Mouse (Mus musculus) E14TG2a.4 (cell line): ENCODE measurements around the gene Rpl18.

ENCODE experiments used
- H3K27me3 ChIP-seq: 2 replicates; pipeline ENCODE4 v1.6.1; 2014; ENCODE audit warnings: low read length, control low read depth; ENCODE audit not compliant: insufficient read depth
- H3K36me3 ChIP-seq: 2 replicates; pipeline ENCODE4 v1.6.1; 2014; ENCODE audit warnings: low read length, control low read depth; ENCODE audit not compliant: insufficient read depth
- H3K4me1 ChIP-seq: replicated peaks from 2 replicates; pipeline ENCODE4 v1.6.1; 2014; ENCODE audit warnings: low read depth, low read length, control low read depth
- H3K4me3 ChIP-seq: replicated peaks from 2 replicates; pipeline ENCODE4 v1.5.1; 2014; ENCODE audit warnings: mild to moderate bottlenecking, low read length
- H3K9me3 ChIP-seq: 2 replicates; pipeline ENCODE4 v1.6.1; 2014; ENCODE audit warnings: low read length, control low read depth
- CTCF ChIP-seq: conservative IDR thresholded peaks from 2 replicates; pipeline ENCODE4 v1.5.1; 2014; ENCODE audit warnings: low read length
- NANOG ChIP-seq: IDR thresholded peaks from 2 replicates; pipeline ENCODE4 v1.6.1; 2014; ENCODE audit warnings: borderline replicate concordance, low read length, mixed read lengths
- POU5F1 ChIP-seq: IDR thresholded peaks from 2 replicates; pipeline ENCODE4 v1.6.1; 2014; ENCODE audit warnings: low read length, borderline replicate concordance

The Rpl18 gene

DNA sequence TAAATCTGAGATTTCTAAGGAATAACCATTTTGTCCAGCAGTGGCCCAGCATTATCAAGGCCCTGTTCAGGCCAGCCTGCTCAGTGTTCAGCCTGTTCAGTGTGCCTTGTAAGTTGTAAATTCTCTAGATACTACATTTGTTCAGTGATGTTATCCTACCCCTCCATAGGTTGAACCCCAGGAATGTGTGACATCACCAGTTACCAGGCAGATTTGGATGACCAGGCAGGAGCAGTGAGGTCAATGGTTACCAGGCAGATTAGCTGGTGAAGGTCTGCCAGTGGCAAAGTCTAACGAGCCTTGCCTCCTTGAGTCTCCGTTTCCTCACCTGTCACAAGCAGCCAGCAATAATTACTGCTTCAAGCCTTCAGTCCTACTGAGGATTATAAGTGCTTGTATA, 29.1 kb downstream of the Rpl18 start:
- no peaks in the 10 kb centered on the region for H3K9me3 ChIP-seq
- H3K27me3 ChIP-seq = no peaks in the 10 kb centered on the region; the same call in 1 of the 2 replicates
- no peaks in the 10 kb centered on the region for H3K36me3 ChIP-seq
- H3K4me3 ChIP-seq = no peak overlapping the region
- no peak for TF ChIP-seq NANOG
- TF ChIP-seq CTCF = no peak
- no peak for TF ChIP-seq POU5F1
- H3K4me1 ChIP-seq = peaks cover 24% of the 10 kb centered on the region

DNA sequence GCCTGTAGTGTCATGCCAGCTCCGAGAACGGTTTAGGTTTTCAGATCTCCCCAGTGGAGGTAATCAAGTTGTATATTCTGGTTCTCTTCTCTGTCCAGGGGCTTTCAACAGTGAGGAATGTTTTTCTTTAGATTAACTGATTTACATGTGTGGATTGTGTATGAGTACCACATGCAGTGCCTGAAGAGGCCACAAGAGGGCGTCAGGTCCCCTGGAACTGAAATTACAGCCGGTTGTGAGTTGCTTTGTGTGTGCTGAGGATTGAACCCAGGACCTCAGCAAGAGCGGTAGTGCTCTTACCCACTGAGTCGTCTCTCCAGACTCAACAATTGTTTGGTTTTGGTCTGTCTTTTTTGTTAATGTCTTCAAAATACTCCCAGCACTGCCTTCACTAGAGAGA, 31.3 kb downstream of the Rpl18 start:
- no peaks in the 10 kb centered on the region for H3K36me3 ChIP-seq
- TF ChIP-seq NANOG (no peak), CTCF (peak; percentile 89), POU5F1 (no peak)
- no peaks in the 10 kb centered on the region for H3K9me3 ChIP-seq
- no peak overlapping the region for H3K4me3 ChIP-seq
- H3K4me1 ChIP-seq = peaks cover 38% of the 10 kb centered on the region
- H3K27me3 ChIP-seq = no peaks in the 10 kb centered on the region; the same call in 1 of the 2 replicates

DNA sequence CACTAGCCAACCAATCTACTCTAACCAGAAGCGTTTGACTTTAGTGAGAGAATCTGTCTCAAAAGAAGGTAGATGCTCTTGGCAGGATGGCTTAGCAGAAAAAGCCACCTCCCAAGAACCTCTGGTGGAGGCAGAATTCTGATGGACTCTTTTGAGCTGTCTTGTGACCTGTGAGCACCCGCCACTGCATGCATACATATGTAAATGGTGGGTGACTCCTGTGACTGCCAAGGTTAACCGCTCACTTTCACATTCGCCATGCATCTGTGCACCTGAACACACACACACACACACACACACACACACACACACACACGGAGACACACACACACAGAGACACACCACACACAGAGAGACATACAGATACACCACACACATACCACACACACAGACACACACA, 32.2 kb downstream of the Rpl18 start:
- no peak for TF ChIP-seq POU5F1
- peaks cover 32% of the 10 kb centered on the region for H3K4me1 ChIP-seq
- H3K4me3 ChIP-seq = no peak overlapping the region
- no peaks in the 10 kb centered on the region for H3K36me3 ChIP-seq
- no peaks in the 10 kb centered on the region for H3K9me3 ChIP-seq
- H3K27me3 ChIP-seq = no peaks in the 10 kb centered on the region; the same call in 1 of the 2 replicates

DNA sequence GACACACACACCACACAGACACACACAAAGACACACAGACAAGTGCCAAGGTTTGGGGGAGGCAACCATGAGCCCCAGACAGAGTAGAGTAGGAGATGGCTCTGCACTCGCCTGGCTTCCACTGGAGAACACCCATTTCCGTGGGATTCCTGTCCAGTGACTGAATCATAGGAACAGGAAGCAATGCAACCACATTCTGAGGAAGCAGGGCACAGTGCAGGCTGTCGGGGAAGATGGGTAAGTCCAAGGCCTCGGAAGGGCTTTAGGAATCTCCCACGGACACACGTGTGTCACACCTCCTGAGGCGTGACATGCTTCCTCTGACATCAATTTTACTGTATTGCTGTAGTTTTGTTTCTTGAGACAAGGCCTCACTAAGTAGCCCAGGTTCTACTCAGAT, 32.9 kb downstream of the Rpl18 start:
- H3K4me1 ChIP-seq = peaks cover 27% of the 10 kb centered on the region
- TF ChIP-seq CTCF (no peak), POU5F1 (no peak), NANOG (no peak)
- no peak overlapping the region for H3K4me3 ChIP-seq
- H3K27me3 ChIP-seq = no peaks in the 10 kb centered on the region; the same call in 1 of the 2 replicates
- H3K36me3 ChIP-seq = no peaks in the 10 kb centered on the region
- no peaks in the 10 kb centered on the region for H3K9me3 ChIP-seq

DNA sequence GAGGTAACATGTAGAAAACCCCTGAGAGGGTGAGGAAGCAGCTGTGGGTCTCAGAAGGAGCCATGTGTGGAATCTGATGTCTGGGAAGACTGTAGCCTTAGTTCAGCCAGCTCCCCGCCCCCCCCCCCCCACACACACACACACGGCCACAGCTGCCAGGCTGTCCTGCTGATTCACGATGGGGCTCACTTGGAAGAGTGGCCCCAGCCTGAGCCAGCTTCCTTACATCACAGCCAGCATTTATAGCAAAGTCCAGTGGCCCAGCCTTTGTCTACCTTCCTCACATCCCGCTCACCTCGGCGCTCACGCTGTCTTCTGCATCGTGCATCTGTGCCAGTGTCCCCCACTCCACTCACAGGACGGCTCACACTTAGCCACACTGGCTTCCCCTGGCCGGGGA, 34.1 kb downstream of the Rpl18 start:
- Histone ChIP-seq H3K27me3 (no peaks in the 10 kb centered on the region; the same call in 1 of the 2 replicates), H3K4me1 (peaks cover 27% of the 10 kb centered on the region), H3K36me3 (no peaks in the 10 kb centered on the region), H3K9me3 (no peaks in the 10 kb centered on the region), H3K4me3 (peak overlapping the region; percentile 62)
- TF ChIP-seq NANOG (no peak), POU5F1 (no peak)

DNA sequence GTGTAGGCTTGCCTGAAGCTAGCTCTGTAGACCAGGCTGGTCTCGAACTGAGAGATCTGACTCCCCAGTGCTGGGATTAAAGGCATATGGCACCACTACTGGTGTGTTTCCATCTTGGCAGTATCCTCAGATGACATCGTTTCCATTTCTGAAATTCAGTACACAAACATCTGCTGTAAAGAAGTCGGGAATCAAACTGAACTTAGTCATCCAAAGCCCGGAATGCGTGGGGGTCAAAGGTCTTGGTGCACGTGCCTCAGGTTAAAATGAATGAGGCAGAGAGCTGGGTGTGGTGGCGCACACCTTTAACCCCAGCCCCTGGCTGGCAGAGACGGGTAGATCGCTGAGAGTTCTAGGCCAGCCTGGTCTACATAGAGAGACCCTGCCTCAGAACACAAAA, 34.9 kb downstream of the Rpl18 start:
- H3K4me1 ChIP-seq = peaks cover 27% of the 10 kb centered on the region
- no peak overlapping the region for H3K4me3 ChIP-seq
- no peaks in the 10 kb centered on the region for H3K9me3 ChIP-seq
- TF ChIP-seq NANOG (no peak), POU5F1 (no peak), CTCF (no peak)
- no peaks in the 10 kb centered on the region; the same call in 1 of the 2 replicates for H3K27me3 ChIP-seq
- no peaks in the 10 kb centered on the region for H3K36me3 ChIP-seq

DNA sequence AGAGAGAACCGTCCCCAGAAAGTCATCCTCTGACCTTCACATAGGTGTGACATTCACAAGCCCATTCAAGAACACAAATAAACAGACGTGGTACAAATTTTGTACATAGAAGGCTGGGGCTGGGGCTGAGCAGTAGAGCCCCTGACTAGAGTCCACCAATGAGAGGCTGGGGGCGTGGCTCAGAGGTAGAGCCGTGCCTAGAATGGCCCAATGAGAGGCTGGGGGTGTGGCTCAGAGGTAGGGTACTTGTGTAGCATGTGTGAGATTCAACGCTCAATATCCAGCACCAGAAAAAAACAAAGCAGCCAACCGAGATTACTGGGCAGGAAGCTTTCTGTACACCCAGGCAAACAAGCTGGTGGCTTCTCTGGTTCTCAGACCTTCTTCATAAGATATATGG, 40.4 kb downstream of the Rpl18 start:
- Histone ChIP-seq H3K4me1 (peaks cover under 1% of the 10 kb centered on the region), H3K27me3 (peaks cover 36% of the 10 kb centered on the region), H3K4me3 (no peak overlapping the region), H3K9me3 (peaks cover 11% of the 10 kb centered on the region), H3K36me3 (no peaks in the 10 kb centered on the region)
- TF ChIP-seq NANOG (no peak), CTCF (no peak), POU5F1 (no peak)

DNA sequence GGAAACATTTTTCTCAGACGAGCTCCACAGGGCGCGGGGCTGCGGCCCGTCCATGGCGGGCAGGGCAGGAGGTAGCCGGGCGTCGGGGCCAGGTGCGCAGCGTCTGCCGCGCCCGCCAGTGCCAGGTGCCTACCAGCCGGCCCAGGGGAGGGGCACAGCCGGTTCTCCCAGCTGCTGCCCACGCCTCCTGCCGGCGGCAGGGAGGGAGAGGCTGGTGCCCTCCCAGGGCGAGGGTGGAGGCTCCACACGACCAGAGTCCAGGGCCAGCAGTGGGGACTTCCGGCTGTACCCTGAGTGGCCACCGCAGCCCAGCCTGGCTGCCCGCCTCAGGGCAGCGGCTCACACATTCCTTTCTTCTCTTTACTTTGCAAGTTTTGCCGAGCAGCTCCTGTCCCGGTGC, 44.1 kb downstream of the Rpl18 start:
- TF ChIP-seq CTCF (no peak), POU5F1 (no peak), NANOG (no peak)
- peaks cover 36% of the 10 kb centered on the region for H3K27me3 ChIP-seq
- peak overlapping the region; percentile 70 for H3K4me3 ChIP-seq
- H3K9me3 ChIP-seq = peaks cover 11% of the 10 kb centered on the region
- no peaks in the 10 kb centered on the region; the same call in 1 of the 2 replicates for H3K4me1 ChIP-seq
- no peaks in the 10 kb centered on the region for H3K36me3 ChIP-seq

DNA sequence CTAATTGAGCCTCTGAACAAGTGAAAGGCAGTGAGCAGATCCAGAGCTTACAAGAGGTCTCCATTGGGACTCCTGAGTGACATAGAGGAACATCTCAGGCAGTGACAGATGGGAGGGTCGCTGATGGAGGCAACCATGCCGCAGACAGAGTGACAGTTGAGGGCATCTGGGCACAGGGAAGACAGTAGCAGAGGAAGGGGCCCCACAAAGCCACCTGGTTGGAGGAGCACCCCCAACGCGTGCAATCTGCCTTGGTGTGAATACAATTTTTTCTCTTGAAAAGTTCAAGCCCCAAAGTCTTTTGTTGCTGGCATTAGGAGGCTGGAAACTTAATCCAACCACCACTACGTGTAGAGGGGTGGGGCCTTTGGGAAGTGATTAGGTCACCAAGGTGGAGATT, 44.9 kb downstream of the Rpl18 start:
- Histone ChIP-seq H3K9me3 (peaks cover 11% of the 10 kb centered on the region), H3K4me3 (no peak overlapping the region), H3K4me1 (no peaks in the 10 kb centered on the region; the same call in 1 of the 2 replicates), H3K27me3 (peaks cover 36% of the 10 kb centered on the region), H3K36me3 (no peaks in the 10 kb centered on the region)
- no peak for TF ChIP-seq NANOG
- TF ChIP-seq CTCF = no peak
- no peak for TF ChIP-seq POU5F1
